Mouse (Mus musculus): ENCODE results near the gene Gstm2. TPM values are rescaled to one million over a fixed set of nuclear protein-coding genes. Genes with fewer than 3 reads are reported as not detected.
"Not testable (repeated sequence)": the region's sequence is repeated elsewhere in the genome, so short reads cannot be mapped to it uniquely, and the experiment has no call there.

Gene Gstm2
- total RNA-seq (2021): 100 to 1,000 TPM; 211 to 280 TPM
- long read RNA-seq, experiment 1, transcript Gstm2-201 (8 exons, 1,064 nt): major isoform, 90 of 109 reads
- long read RNA-seq, experiment 1, partial matches to known transcripts: 5 of 109 reads
- long read RNA-seq, experiment 1, other reads (novel, unspliced or antisense): 13 of 109 reads
- long read RNA-seq, experiment 2, transcript Gstm2-201 (8 exons, 1,064 nt): major isoform, 203 of 237 reads
- long read RNA-seq, experiment 2, partial matches to known transcripts: 21 of 237 reads
- long read RNA-seq, experiment 2, other reads (novel, unspliced or antisense): 13 of 237 reads

GRCm38 (mm10) chr3:107986041-107986562 lies at the start of gene Gstm2:
Gene Gstm2, minus strand, starts transcription at chr3:107986453.
- peak in 1 of 2 experiments; percentile 35 for DNase-seq (ENCODE audit: low spot score in 2 of 2)

- no peak for DNase-seq (ENCODE audit: low spot score in 2 of 2)
Measured at GRCm38 (mm10) chr3:108033156-108033555, 46.9 kb upstream of the Gstm2 start.

- DNase-seq (ENCODE audit: low spot score in 2 of 2): no peak
Measured at GRCm38 (mm10) chr3:108032113-108032512, 45.9 kb upstream of the Gstm2 start.

GRCm38 (mm10) chr3:108028641-108029365 lies 42.5 kb upstream of the Gstm2 start:
- no peak for DNase-seq (ENCODE audit: low spot score in 2 of 2)

GRCm38 (mm10) chr3:108026597-108026996 lies 40.3 kb upstream of the Gstm2 start:
- DNase-seq (ENCODE audit: low spot score in 2 of 2): no peak

GRCm38 (mm10) chr3:108026049-108026448 lies 39.8 kb upstream of the Gstm2 start:
- DNase-seq (ENCODE audit: low spot score in 2 of 2): no peak

- no peak for DNase-seq (ENCODE audit: low spot score in 2 of 2)
Measured at GRCm38 (mm10) chr3:108025318-108025717, 39.1 kb upstream of the Gstm2 start.

- no peak for DNase-seq (ENCODE audit: low spot score in 2 of 2)
Measured at GRCm38 (mm10) chr3:108022650-108023049, 36.4 kb upstream of the Gstm2 start.

- not testable (repeated sequence) for DNase-seq (ENCODE audit: low spot score in 2 of 2)
Measured at GRCm38 (mm10) chr3:108020351-108021022, 34.2 kb upstream of the Gstm2 start.

- not testable (repeated sequence) for DNase-seq (ENCODE audit: low spot score in 2 of 2)
Measured at GRCm38 (mm10) chr3:108019226-108019625, 33.0 kb upstream of the Gstm2 start.

- DNase-seq (ENCODE audit: low spot score in 2 of 2): no peak
Measured at GRCm38 (mm10) chr3:108018190-108018820, 32.1 kb upstream of the Gstm2 start.

- peak; percentile 84 to 85 for DNase-seq (ENCODE audit: low spot score in 2 of 2)
Measured at GRCm38 (mm10) chr3:108017473-108018189, 31.4 kb upstream of the Gstm2 start, which contains the start of gene Gstm1. Gene Gstm1, minus strand, starts transcription at chr3:108017973.

GRCm38 (mm10) chr3:108016468-108016867 lies 30.2 kb upstream of the Gstm2 start:
- not testable (repeated sequence) for DNase-seq (ENCODE audit: low spot score in 2 of 2)

GRCm38 (mm10) chr3:108014974-108015346 lies 28.7 kb upstream of the Gstm2 start:
- DNase-seq (ENCODE audit: low spot score in 2 of 2): no peak

GRCm38 (mm10) chr3:108014098-108014973 lies 28.1 kb upstream of the Gstm2 start:
- DNase-seq (ENCODE audit: low spot score in 2 of 2): no peak

GRCm38 (mm10) chr3:108013331-108013871 lies 27.1 kb upstream of the Gstm2 start:
- peak; percentile 45 for DNase-seq (ENCODE audit: low spot score in 2 of 2)

- no peak for DNase-seq (ENCODE audit: low spot score in 2 of 2)
Measured at GRCm38 (mm10) chr3:108011558-108011957, 25.3 kb upstream of the Gstm2 start.

- DNase-seq (ENCODE audit: low spot score in 2 of 2): no peak
Measured at GRCm38 (mm10) chr3:108010286-108010685, 24.0 kb upstream of the Gstm2 start.

GRCm38 (mm10) chr3:108002021-108002420 lies 15.8 kb upstream of the Gstm2 start:
- DNase-seq (ENCODE audit: low spot score in 2 of 2): no peak
